Mouse (Mus musculus): ENCODE measurements around the gene Fuca1.
"Not testable (repeated sequence)": the region's sequence is repeated elsewhere in the genome, so short reads cannot be mapped to it uniquely, and the experiment has no call there.

Fuca1 gene

DNA sequence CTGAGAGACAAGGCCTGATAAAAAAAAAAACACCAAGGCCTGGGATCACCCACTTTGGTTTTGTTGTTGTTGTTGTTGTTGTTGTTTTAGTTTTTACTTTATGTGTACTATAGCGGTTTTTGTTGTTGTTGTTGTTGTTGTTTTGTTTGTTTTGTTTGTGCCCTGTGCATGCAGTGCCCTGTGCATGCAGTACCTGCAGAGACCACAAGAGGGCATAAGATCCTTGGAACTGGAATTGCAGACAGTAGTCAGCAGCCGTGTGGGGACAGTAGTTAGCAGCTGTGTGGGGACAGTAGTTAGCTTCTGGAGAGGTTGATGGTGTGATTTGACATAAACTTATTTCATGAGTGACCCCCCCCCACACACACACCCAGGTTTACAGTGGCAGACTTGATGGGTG, 33.7 kb downstream of the Fuca1 start:
- DNase-seq = peak; percentile 86 to 87

DNA sequence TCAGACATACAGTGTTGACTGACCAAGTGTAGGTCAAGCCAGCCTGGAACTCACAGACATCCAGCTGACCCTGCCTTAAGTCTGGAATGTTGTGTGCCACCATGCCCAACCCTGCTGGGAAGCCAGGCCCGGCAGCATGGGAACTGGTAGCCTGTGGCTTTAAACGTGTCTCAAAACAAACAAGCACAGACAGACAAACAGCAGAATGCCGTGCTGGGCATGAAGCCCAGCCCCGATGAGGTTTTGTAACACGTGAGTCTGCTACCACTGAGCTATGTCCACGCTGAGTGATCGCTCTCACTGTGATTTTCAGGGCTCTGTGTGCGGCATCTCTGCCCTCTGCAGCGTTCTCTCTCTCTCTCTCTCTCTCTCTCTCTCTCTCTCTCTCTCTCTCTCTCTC, 35.4 kb downstream of the Fuca1 start:
- no peak for DNase-seq

DNA sequence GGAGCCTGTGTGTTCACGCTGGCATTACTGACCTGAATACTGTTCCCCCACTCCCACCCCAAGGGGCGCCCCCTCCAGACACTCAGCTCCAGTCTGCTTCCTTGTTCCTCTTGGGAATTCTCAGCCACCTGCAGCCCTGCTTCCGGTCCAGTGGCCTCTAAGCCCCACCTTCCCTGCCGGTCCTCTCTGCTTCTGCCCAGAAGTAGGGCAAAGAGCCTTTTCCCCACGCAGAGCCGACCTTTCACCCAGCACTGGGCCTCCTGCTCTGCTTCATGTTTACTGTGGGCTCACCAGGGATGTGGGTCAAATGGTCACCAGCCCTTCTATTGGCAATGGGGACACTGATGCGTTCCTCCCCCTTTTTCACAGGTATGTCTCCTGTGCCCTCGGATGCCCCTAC, 37.8 kb downstream of the Fuca1 start:
- DNase-seq = peak; percentile 60 to 76

DNA sequence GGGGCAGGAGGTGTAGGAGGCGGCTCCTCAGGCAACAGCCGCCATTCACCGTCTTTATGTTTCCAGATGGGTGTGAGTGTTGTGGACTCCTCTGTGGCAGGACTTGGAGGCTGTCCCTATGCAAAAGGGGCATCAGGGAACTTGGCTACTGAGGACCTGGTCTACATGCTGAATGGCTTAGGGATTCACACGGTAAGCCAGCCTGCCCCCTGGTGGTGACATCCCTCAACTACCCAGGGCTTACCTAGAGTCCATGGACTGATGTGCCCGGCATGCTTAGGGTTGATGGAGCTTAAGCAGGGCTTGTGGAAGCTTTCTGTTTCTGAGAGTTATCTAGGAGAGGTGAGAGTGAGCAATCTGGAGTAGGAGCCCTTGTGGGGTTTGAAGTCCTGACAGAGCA, 40.2 kb downstream of the Fuca1 start:
- DNase-seq = peak; percentile 90 to 91

DNA sequence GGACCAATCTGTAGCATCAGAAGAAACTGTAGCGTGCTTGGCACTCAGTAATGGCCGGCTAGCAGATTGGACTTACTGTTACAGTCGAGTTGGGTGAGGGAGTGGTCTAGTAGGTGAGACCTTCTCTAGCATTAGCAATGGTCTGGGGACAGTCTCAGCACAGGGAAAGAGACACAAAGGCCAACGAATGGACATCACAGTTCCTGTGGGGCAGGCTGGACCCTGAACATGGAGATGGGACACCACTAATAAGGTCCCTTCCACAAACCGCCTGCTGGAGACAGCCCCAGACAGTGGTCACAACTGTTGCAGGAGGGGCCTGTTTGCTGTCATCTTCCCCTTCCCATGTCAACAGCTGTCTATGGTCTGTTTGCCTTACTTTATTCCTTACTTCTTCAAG, 41.2 kb downstream of the Fuca1 start:
- no peak for DNase-seq

DNA sequence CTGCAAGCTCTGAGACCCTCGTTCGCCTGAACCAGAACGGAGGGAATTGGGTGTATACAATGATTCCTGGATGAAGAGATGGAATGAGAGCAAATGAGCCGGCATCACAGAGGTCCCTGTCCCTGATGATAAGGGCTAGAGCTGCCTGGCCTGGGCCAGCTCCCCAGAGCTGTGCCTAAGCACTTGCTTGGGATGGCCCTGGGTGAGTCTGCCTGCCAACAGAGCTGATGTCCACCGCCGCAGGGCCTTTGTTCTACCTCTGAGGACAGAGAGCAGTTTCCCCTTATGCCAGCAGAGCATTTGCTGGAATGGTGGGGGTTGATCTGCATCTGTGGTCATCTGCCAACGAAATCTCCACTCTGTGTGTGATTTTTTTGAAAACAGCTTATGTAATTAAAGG, 41.7 kb downstream of the Fuca1 start:
- no peak for DNase-seq

DNA sequence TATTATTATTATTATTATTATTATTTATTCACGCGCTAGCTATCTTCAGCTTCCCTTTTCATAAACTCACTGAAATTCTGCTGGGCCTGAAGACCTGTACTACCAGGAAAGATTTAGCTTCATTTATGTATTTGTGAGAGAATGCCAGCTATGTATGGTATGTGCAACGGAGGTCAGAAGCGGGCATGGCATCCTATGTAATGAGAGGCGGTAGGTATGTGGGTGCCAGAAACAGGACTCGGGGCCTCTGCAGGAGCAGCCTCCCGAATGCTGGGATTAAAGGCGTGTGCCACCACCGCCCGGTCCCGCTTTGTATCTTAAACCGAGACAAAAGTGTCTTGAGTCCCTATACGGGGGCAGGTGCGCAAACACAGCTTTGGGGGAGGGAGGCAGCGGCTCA, 42.4 kb downstream of the Fuca1 start:
- DNase-seq = no peak

DNA sequence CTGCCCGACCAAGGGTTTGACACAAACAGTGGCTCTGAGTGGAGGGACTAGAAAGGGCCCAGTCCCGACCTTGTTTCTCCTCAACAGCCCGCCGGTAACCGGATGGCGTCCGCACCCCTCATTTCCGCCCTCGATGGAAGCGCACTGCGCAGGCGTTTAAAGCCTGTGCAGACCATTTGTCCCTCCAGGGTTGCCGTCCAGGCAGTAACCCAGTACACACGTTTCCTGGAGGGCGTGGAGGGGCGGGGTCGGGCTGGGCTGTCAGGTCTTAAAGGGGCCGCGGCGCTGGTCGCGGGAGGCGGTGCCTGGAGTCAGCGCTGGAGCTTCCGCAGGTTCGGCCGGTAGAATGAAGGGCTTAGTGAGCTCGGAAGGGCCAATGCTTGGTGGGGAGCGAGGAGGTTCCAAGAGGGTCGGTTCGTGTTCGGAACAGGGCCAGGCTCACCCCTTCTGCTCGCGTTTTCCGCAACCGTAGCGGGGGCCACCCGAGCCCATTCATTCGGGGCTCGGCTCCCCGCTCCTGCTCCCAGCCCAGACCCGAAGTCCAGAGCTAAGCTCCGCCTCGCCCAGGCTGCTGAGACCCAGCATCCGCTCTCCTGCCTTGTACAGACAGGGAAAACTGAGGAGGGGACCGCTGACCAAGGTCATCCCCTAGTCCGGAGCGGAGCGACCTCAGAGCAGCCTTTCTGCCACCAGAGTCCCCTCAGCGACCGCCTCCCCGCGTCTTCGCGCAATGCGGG, 43.1 kb downstream of the Fuca1 start, which contains the start of gene Gale:
TSS of gene Gale (plus strand) at position 271 of the 737 bp plus-strand sequence.
- DNase-seq = peak; percentile 96 to 98

DNA sequence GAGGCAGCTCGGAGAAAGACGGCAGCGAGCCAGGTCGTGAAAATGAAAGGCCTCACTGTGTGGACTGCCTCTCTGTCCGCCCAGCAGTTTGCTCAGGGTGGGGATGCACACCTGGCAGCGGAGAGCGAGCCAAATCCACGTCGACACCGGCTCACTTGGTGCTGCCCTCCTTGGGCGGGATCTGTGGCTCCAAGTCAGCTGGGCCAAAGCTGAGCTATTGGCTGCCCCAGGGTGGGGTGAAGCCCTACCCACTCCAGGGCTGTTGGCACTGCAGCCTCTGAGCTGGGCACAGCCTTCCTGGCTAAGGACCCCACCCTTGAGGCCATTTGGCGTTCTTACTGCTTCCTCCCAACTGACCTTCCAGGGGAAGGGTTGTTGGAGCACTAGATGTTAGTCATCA, 43.9 kb downstream of the Fuca1 start:
- DNase-seq = peak; percentile 58 to 75

DNA sequence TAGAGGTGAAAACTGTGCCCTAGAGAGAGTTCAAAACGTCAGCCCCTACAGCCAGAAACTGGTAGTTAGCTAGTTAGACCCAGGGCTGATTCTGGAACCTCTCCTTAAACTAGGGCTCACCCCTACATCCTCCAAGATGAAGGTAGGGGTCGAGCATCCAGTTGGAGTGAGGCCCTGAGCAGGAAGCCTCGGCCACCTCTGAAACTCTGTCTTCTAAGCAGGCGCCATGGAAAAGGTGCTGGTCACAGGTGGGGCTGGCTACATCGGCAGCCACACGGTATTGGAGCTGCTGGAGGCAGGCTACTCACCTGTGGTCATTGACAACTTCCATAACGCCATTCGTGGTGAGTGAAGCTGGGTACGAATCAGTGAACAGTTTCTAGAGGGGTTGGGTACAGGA, 44.6 kb downstream of the Fuca1 start:
- no peak for DNase-seq

DNA sequence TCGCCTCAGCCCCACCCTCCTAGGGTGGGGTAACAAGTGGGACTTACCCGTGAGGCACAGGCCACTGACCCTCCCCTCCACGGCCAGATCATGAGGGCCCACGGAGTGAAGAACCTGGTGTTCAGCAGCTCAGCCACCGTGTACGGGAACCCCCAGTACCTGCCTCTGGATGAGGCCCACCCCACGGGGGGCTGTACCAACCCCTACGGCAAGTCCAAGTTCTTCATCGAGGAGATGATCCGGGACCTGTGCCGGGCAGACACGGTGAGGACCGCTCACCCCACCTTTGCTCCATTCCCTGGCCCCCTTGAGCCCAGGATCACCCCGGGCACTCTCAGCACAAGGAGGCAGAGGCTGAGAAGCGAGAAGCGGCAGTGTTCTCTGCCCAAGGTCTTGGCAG, 45.7 kb downstream of the Fuca1 start:
- no peak for DNase-seq

DNA sequence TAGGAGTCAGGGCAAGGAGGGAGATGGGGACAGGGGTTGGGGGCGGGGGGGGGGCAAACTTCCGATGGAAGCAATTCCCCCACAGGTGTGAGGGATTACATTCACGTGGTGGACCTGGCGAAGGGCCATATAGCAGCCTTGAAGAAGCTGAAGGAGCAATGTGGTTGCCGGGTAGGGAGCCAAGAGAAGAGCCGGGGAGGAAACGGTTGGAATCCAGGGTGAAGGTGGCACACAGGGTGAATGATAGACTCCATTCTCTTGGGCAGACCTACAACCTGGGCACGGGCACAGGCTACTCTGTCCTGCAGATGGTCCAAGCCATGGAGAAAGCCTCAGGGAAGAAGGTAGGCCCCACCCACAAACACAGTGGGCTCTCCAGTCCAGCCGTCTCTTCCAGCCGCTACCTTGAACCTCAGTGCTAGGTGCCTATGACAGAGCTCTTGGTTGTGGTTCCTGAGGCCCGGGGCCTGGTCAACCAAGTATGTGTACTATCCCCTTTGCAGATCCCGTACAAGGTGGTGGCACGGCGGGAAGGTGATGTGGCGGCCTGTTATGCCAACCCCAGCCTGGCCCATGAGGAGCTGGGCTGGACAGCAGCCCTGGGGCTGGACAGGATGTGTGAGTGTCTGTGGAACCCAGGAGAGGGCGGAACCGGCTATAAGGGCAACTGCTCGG, 46.7 kb downstream of the Fuca1 start:
- DNase-seq = no peak

DNA sequence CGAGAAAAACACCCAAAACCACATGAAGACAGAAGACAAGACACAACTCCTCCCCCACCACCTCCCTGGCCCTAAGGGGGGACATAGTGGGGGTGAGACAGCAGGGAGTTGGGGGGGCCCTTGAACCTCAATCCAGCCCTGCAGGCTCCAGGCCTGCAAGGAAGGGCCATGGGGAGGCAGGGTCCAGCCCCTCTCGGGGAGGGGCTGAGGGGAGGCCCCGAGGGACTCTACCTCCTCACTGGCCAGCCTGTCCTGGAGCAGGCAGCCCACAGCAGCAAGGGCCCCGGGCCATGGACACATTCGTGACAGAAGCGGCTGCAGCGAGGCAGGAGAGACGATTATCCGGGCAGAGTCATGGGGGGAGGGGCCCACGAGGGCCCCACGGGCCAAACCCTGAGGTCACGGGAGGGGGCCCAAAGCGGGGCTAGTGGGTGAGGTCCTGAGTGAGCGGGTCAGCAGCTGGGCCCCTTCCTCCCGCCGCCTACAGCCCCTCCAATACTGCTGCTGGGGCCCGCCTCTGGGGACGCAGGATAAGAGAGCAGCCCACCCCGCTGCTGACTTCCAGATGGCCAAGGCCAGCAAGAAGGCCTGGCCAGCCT, 47.8 kb downstream of the Fuca1 start:
- no peak for DNase-seq

DNA sequence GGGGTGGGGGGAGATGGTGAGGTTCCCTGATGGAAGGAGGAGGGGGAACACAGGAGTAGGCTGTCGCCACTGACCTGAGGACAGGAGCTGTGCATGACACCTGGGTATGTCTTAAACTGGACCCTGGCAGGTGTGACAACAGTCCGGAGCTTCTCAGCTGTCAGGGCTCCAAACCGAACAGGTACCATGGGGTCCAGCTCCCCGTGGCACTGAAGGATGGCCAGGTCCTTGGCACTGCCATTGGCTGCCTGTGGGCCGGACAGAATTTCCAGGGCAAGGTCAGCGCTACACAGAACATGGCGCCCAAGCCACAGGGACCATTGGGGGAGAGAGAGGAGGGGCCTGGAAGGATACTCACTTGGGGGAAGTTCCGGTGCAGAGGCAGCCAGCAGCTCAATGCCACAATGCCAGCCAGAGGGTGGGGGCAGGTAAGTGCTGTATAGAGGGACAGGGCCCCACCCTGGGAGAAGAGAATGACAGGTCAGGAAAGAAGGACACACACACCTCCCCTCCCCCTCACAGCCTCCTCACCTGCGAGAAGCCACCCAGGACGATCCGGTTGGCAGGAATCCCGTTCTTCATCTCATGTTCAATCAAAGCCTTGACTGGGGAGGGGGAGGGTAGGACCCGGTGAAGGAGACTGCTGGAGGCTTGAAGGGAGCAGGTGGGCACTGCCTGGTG, 48.7 kb downstream of the Fuca1 start:
- DNase-seq = no peak

DNA sequence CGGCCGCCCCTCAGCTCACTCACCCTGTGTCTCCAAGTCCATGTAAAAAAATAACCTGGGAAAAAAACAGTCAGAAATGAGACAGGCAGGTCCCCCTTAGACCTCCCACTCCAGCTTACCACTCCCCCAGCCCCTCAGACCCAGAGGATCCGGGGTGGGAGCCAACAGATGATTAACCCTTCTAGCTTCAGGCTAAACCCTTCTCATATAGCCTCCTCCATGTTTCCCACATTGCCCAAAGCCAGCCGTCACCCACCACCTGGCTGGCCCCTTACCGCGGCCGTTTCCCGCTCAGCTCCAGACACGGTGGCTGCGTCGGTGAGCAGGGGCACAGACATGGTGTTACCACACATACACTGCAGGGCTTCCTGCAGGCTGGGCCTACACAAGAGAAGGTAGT, 50.0 kb downstream of the Fuca1 start:
- no peak for DNase-seq

DNA sequence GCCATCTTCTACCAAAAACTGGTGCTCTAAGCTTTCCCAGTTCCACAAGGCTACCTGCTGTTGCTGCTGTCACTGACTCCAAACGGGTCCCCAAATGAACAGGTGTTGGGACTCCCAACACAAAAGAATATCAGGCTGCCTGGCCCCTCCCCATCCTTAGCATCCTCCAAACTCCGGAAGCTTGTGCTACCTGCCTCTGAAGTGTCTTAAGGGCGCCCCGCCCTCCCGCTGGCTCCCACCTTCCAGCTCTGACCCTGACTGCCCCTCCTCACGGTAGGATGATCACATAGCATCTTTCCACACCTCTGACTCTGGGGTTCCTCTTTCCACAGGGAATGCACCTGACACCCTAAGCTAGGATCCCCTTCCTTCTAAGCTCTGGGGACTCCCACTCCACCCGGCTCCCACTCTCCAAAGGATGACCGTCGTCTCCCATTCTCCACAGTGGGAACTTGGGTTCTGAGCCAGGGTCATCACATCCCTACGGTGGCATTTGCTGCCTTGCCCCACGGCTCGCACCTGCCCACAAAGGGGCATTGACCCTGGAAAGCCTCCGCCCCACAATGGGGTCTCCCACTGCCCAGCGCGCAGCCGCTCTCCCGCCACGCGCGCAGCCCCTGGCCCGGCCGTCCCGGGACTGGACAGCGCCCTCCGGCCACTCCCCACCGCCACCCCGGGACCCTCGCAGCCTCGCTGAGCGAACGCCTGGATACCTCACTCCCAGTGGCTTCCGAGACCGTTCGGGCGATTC, 51.4 kb downstream of the Fuca1 start:
- peak in 1 of 2 experiments; percentile 33 for DNase-seq

DNA sequence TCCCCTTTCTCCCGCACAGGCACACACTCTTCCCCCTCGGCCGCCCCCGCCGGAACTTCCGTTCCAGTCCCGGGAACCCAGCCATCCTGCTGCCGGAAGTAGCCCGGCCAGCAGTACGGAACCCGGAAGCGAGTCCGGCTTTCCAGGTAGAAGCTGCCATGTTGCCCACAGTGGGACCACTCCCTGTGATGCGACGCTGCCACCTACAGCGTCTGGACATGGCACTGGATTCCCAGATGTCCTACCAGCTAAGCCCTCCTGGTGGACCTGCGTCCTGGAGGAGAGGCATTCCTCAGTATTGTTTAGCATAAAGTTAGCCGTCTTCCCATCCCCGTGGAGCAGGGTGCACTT, 52.0 kb downstream of the Fuca1 start, which contains the start of gene Lypla2:
TSS of gene Lypla2 (minus strand) at position 71 of the 351 bp plus-strand sequence.
- peak; percentile 91 to 93 for DNase-seq

DNA sequence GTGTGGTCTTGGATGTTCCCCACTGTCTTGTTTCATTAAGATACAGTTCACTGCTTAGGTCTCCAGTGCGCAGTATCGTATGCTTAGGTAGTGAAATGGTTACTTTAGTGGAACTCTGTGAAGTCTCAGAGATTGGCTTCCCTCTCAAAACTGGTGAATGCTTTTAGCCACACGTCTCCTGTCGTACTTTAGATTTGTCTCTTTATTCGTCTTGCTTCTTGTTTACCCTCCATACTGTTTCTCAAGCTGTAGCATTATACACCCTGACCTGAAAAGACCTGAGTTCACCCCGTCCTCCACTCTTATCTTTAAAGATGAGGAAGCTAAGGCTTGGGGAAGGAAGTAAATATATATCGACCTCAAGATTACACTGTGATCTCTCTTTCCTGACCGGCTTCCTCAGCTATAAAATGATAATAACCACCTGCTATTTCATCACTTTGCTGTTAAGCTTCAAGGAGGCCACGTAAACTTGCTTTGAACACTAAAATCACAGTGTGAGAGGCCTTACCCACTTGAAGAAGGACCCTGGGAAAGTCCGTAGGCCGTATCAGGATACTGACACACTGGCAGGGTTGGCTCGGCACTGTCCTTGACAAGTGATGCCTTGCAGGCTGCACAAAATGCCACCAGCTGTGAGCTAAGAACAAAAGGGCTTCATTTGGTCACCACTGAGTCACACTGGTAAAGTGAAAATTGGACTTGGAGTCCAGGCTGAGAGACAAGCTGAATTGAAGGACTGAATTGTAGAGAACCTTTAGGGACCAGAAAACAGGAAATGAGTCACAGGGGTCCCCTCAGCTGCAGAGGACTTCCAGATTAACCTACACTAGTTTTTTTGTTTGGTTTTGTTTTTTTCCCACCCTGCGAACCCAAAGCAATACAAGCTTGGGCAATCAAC, 52.6 kb downstream of the Fuca1 start:
- no peak for DNase-seq

DNA sequence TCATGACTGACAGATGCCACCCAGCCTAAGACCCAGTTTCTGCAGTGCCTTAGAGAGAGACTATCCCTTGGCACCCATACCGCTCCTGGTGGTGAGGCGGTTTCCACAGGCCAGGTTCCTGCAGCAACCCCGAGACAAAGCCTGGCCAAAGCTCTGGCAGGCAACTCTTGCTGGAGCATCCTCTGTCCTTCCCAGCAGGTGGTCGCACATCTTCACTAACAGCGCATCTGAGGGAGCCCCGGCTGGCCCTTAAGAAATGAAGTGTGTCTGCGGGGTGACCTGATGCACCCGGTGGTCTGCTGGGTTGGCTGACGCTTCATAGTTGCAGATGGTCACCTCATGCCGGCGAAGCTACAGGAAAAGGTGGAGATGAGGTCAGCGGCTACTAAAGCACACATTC, 55.6 kb downstream of the Fuca1 start:
- no peak for DNase-seq

DNA sequence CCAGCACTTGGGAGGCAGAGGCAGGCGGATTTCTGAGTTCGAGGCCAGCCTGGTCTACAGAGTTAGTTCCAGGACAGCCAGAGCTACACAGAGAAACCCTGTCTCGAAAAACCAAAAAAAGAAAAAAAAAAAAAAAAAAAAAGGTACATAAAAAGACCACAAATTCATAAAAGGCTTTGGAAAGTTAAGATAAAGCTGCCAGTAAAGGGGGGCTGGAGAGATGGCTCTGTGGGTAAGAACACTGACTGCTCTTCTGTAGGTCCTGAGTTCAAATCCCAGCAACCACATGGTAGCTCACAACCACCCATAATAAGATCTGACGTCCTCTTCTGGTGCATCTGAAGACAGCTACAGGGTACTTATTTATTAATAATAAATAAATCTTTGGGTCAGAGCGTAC, 59.7 kb downstream of the Fuca1 start:
- not testable (repeated sequence) for DNase-seq

DNA sequence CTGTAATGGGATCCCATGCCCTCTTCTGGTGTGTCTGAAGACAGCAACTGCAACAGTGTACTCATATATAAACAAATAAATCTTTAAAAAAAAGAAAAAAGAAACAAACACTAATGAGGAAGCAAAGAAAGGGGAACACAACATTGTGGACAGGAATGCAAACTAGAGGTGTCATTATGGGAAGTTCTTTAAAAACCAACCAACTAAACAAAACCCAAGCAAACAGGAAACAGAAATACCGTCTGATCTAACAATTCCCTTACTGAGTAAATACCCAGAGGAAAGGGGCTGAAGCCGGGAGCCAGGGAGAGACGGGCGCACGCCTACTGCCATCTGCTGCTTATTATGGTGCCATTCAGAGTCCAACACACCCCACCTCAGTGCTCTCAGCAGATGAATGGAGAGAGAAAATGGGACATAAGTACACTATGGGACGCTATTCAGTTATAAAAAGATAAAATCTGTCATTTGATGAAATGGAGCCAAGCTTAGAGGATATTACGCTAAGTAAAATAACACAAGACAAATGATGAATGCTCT, 61.1 kb downstream of the Fuca1 start:
- DNase-seq = no peak

All from kidney, postnatal 4 days (tissue).